Mouse (Mus musculus): Measurements from ENCODE around the gene Gm20815. TPM values are rescaled to one million over a fixed set of nuclear protein-coding genes. Genes with fewer than 3 reads are reported as not detected.

Gm20815 gene
- polyA plus RNA-seq (2015; fragmentation: Nextera tagmentation; extraction: Ambion mirVana): not detected in 2 replicates

DNA sequence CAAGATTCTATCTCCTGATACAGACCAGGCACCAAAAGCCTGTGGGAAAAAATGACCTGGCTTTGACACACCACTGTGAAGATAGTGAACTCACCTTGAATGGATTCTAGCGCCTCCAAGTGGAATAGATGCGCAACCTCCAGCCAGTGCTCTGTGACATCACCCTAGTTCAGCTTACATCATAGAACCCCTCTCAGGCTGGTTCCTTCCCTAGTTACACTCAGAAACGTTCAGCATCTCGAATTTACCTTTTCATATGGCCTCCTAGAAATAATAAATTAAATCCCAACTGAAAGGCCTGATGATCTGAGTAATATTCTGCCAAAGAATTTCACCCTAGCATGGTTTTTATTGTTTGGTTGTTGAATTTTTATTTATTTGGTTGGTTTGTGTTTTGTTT lies at the start of gene Gm20815:
TSS of gene Gm20815 (minus strand) at position 101 of the 400 bp plus-strand sequence.

